Mouse (Mus musculus) bone marrow macrophage, adult 2 months (primary cell): ENCODE results near the gene Insyn1.

Source experiments
- CTCF ChIP-seq: IDR thresholded peaks from 2 replicates; pipeline ENCODE4 v1.5.1; 2012; ENCODE audit warnings: low read depth, mild to moderate bottlenecking, low read length, moderate library complexity
- POLR2A ChIP-seq: IDR thresholded peaks from 2 replicates; pipeline ENCODE4 v1.6.1; 2012; ENCODE audit warnings: mild to moderate bottlenecking, low read depth, low read length, borderline replicate concordance

DNA sequence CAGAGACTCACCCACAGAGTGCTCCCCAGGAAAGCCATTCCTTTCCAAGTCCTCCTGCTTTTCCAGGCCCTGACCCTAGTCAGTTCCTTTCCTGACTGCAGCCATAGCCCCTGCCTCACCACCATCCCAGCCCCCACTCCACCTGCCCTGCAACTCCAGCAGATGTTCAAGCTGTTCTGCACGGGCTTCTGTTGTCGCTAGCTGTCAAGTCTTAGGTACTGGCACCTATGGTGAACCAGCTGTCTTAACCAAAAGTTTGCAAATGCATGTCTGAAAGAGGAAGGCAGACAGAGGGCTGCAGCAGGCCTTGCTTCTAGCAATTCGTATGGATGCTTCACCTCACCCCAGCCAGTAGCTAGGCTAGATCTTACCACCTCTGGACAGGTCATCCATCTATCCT lies 45.3 kb upstream of the Insyn1 start:
- TF ChIP-seq POLR2A = no peak
- no peak for TF ChIP-seq CTCF
